Mouse (Mus musculus) R1 (cell line): ENCODE data around the gene Armc2.

Source experiments
- DNase-seq: peaks from one replicate; pipeline ENCODE4 v3.0.0-alpha.2; 2018; ENCODE audit warnings: low read depth, low spot score

Gene Armc2

DNA sequence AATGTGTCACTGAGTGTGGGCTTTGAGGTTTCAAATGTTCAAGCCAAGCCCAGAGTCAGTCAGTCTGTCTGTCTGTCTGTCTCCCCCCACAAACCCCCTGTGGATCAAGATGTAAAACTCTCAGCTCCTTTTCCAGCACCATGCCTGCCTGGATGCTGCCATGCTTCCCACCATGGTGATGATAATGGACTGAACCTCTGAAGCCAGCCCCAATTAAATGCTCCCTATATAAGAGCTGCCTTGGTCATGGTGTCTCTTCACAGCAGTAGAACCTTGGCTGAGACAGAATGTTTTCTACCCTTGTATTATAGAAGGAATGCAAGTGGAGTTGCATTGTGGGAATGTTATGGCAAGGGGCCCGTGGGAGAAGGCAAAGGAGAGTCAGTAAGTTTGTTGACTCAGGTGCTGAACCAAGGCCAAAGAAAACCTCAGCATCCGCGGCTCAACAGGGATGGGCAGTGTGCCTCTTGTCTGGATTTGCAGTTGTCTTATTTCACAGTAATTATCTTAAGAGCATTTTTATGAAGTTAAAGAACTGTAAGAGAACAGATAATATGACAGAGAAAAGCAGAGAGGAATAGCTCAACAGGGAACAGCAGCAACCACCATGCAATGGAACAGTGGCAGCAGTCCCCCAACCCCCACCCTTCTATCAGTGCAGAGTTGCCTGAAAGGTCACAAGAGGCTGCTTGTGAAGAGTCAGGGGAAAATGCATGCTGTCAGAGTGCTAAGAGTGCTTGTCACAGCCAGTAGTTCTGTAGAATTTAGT, 152.0 kb downstream of the Armc2 start:
- DNase-seq, result no peak
